In the genomic region with DNA sequence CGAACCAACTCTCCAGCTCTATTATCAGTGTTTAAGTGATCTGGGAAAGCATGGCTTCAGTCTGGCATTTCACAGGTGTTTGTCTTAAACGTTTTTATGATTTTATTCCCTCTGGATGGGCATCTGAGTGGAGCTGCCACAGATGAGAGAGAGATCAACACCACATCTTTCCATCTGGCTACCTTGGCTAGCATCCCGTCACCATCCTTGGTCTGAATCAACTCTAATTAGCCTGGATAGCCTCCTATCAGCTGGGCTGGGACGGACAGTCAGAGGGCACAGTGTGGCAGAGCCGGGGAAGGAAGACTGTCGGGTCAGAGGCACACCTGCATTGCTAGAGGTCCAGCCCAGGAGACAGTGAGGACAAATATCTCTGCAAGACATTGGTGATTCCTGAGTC, we compare ENCODE assay signal across 25 mouse cellular contexts.
"Had no signal": no experiment of that assay in that cellular context is flagged by ENCODE, and none has a peak within 500 bp of the region (broad histone marks: within the 10 kb centered on the region; RNA-seq: fewer than 3 reads in every experiment).

No protein-coding gene starts in this region.

- H3K27me3 ChIP-seq: embryonic facial prominence, embryonic 12.5 days; embryonic facial prominence, embryonic 15.5 days; forebrain, embryonic 12.5 days; forebrain, embryonic 13.5 days; forebrain, embryonic 15.5 days had no signal

- H3K27ac ChIP-seq: embryonic facial prominence, embryonic 12.5 days; embryonic facial prominence, embryonic 15.5 days; forebrain, embryonic 10.5 days; forebrain, embryonic 12.5 days; forebrain, embryonic 13.5 days; forebrain, embryonic 15.5 days; gastrocnemius, adult 2 months; heart, adult 2 months; heart, embryonic 10.5 days had no signal

- H3K4me3 ChIP-seq: embryonic facial prominence, embryonic 12.5 days; embryonic facial prominence, embryonic 15.5 days; erythroblast, embryonic 14.5 days; forebrain, embryonic 10.5 days; forebrain, embryonic 12.5 days; forebrain, embryonic 13.5 days; forebrain, embryonic 15.5 days; gastrocnemius, adult 2 months; heart, adult 2 months; heart, embryonic 10.5 days had no signal

- H3K9ac ChIP-seq: embryonic facial prominence, embryonic 12.5 days; embryonic facial prominence, embryonic 15.5 days; forebrain, embryonic 12.5 days; forebrain, embryonic 13.5 days; forebrain, embryonic 15.5 days; forebrain, postnatal 0 days had no signal

- ATAC-seq: forebrain, embryonic 13.5 days; forebrain, embryonic 14.5 days; forebrain, embryonic 15.5 days; forebrain, embryonic 16.5 days; forebrain, postnatal 0 days had no signal

- H3K9me3 ChIP-seq: embryonic facial prominence, embryonic 15.5 days; forebrain, embryonic 15.5 days had no signal

- H3K4me2 ChIP-seq: embryonic facial prominence, embryonic 12.5 days; embryonic facial prominence, embryonic 15.5 days; forebrain, embryonic 12.5 days; forebrain, embryonic 13.5 days; forebrain, embryonic 15.5 days; heart, embryonic 11.5 days had no signal

- DNase-seq: cerebellum, adult 8-10 months; cerebellum, adult 9-10 months; cerebellum, adult 9-11 months; cerebellum, postnatal 25 days; cerebellum, postnatal 36 days; embryo, embryonic 11 days; forebrain, postnatal 0 days; gastrocnemius, adult 2 months; gastrocnemius, postnatal 10 days; gastrocnemius, postnatal 14 days; gastrocnemius, postnatal 25 days; gastrocnemius, postnatal 36 days; heart, adult 18-20 months; heart, adult 2 months had no signal

- H3K36me3 ChIP-seq: embryonic facial prominence, embryonic 15.5 days; forebrain, embryonic 12.5 days; forebrain, embryonic 15.5 days had no signal
